Mouse (Mus musculus) thymus, postnatal 14 days (tissue): ENCODE data around the gene Zcchc24.

Experiments
- DNase-seq: peaks from one replicate; pipeline ENCODE4 v3.0.0; 2021

Zcchc24 gene

GRCm38 (mm10) chr14:25664310-25664695, 104.5 kb downstream of the Zcchc24 start:
- DNase-seq = no peak

GRCm38 (mm10) chr14:25663649-25664309, 105.1 kb downstream of the Zcchc24 start:
- DNase-seq = no peak
